Mouse (Mus musculus): ENCODE results near the gene Snrk. TPM values are rescaled to one million over a fixed set of nuclear protein-coding genes. Genes with fewer than 3 reads are reported as not detected.

Snrk gene
- polyA plus RNA-seq, 1 experiment from 2014 or later, result 60.2 TPM

DNA sequence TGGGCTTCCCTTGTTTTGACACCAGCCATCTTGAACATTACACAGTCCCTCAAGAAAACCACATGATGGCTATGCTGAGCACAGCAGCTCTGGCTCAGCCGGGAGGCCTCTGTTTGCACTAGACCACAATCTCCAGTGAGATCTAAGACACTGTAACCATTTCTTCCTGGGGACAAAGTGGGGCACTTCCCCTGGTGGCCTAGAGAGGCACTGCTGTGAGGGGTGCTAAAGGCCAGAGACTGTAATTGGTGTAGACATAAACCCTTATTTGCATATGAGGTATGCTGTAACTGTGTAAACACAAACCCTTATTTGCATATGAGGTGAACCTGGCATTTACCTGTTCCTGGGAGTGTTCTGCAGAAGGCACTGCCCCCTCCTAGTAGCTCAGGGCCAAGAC lies 71.7 kb downstream of the Snrk start:
- 68% methylated on average over 1 of the region's 1 CpGs for WGBS
- no peaks in the 10 kb centered on the region for H3K27me3 ChIP-seq
- no peak overlapping the region for H3K9ac ChIP-seq
- no peaks in the 10 kb centered on the region for H3K9me3 ChIP-seq
- H3K4me2 ChIP-seq, result no peak overlapping the region
- no peaks in the 10 kb centered on the region; the same call in 1 of the 2 replicates for H3K36me3 ChIP-seq
- H3K4me3 ChIP-seq, result no peak overlapping the region
- H3K4me1 ChIP-seq (replicated peaks), result no peaks in the 10 kb centered on the region
- no peak overlapping the region for H3K27ac ChIP-seq (replicated peaks)
- ATAC-seq (ENCODE audit: low read depth), result no peak

DNA sequence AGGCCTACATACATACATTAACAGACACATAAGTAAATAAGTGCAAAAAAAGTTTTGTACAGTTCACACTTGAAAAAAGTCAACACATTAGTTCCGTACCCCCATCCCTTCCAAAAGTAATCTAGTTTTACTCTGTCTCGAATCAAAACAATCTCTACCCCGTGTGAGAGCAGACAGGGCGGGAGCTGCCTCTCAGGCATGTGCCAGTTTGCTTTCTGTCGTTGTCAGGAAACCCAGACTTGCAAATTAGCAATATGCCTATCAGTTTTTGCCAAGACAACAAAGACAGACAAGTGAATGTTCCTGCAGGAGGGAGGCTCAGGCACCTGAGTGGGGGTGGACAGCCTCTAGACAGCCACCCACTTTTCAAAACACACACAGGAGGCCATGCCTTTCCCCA lies 76.3 kb downstream of the Snrk start:
- Histone ChIP-seq H3K9ac (no peak overlapping the region), H3K9me3 (no peaks in the 10 kb centered on the region), H3K36me3 (peaks cover 14% of the 10 kb centered on the region), H3K4me2 (no peak overlapping the region), H3K4me3 (no peak overlapping the region), H3K4me1 (replicated peaks) (peaks cover 16% of the 10 kb centered on the region; the same call in 1 of the 2 replicates), H3K27me3 (no peaks in the 10 kb centered on the region), H3K27ac (replicated peaks) (no peak overlapping the region)
- WGBS, result 82% methylated on average over 5 of the region's 5 CpGs
- no peak for ATAC-seq (ENCODE audit: low read depth)

DNA sequence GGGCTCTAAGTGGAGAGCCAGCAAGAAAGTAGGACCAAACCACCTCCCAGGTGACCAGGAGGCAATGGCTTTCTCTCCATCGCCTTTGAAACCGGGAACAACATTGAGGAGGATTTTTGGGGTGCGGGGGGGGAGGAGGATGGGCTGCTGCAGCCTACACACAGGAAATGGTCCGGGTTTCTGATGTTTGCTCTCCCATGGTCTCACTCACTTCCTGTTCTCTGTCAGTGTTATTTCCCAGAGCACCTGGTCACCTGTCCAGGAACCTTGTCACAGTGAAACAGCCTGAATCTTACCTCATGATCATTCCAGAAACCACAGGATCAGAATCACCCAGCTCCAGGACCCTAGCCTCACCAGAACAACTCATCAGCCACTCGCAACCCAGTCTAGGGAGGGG lies 76.8 kb downstream of the Snrk start:
- peaks cover 20% of the 10 kb centered on the region; the same call in 1 of the 2 replicates for H3K4me1 ChIP-seq (replicated peaks)
- H3K9ac ChIP-seq, result no peak overlapping the region
- no peaks in the 10 kb centered on the region for H3K9me3 ChIP-seq
- H3K36me3 ChIP-seq, result peaks cover 19% of the 10 kb centered on the region
- no peak overlapping the region for H3K4me3 ChIP-seq
- no peak for ATAC-seq (ENCODE audit: low read depth)
- H3K27me3 ChIP-seq, result no peaks in the 10 kb centered on the region
- 81% methylated on average over 5 of the region's 5 CpGs for WGBS
- no peak overlapping the region for H3K4me2 ChIP-seq
- H3K27ac ChIP-seq (replicated peaks), result no peak overlapping the region

DNA sequence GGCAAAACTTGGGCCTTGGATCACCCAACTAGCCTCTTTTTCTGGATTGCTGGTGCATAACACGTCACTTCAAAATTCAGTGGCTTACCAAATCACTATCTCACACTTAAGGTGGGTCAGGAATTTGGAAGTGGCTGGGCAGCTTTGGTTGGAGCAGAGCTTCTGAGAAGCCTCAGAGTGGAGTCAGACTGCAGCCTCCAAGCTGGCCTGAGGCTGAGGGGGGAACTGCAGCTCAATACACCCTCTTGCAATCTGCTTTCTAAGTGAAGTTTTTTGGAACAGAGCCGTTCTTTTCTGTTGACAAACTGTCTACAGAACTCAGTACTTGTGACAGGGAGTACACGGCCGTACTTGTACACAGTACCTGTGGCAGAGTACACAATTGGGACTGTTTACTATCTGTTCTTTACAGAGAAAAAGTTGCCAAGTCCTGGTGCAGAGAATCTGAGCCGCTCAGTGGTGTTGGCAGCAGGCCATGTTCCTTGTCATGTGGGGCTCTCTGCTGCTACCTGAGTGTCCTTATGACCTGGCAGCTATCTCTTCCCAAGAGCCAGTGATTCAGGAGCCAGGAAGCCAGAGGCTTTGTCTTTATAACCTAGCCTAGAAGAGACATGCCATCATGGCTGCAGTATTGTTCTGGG lies 78.1 kb downstream of the Snrk start:
- Histone ChIP-seq H3K27me3 (no peaks in the 10 kb centered on the region), H3K27ac (replicated peaks) (no peak overlapping the region), H3K9me3 (no peaks in the 10 kb centered on the region), H3K4me2 (no peak overlapping the region), H3K4me3 (no peak overlapping the region), H3K4me1 (replicated peaks) (peaks cover 21% of the 10 kb centered on the region; the same call in 1 of the 2 replicates), H3K9ac (no peak overlapping the region), H3K36me3 (peaks cover 25% of the 10 kb centered on the region; the same call in 1 of the 2 replicates)
- ATAC-seq (ENCODE audit: low read depth), result no peak
- WGBS, result 82% methylated on average over 5 of the region's 5 CpGs

DNA sequence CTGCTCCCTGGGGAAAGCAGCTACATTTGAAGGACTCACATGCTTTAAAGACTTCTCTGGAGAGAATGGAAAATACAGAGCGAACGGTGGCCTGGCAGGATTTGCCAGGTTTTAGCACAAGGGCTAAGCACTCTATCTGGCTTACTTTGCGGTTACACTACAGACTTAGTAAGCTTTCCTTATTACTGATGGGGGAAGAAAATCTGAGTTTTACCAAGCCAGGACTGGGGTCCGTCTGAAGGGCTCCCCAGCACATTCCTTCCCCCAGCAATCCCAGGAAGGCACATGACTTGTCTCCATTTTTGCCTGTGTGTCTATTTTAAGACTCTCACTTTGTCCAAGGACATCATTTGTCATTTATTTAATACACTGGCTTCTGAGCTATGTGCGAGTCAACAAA lies 80.0 kb downstream of the Snrk start:
- Histone ChIP-seq H3K9ac (no peak overlapping the region), H3K9me3 (no peaks in the 10 kb centered on the region), H3K27ac (replicated peaks) (no peak overlapping the region), H3K4me3 (no peak overlapping the region), H3K4me1 (replicated peaks) (peaks cover 21% of the 10 kb centered on the region; the same call in 1 of the 2 replicates), H3K27me3 (no peaks in the 10 kb centered on the region), H3K36me3 (peaks cover 36% of the 10 kb centered on the region), H3K4me2 (no peak overlapping the region)
- WGBS, result 82% methylated on average over 5 of the region's 5 CpGs
- ATAC-seq (ENCODE audit: low read depth), result no peak

DNA sequence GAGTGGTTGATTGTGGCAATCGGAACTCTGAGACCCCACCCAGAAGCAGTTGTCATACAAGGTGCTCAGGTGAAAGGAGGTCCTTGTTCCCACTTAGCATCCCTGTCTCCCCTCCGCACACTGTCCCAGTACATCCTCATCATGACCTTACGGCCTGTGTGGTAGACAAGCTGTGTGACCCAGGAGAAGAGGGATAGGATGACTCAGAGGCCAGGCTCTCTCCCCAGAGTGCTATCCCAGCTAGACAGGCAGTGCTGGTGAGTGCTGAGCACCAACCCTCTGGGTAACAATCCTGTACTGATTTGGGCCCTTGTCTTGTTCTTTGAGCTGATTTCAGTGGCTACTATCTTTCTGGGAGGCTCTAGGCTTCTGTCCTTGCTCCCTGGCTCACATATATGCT lies 81.6 kb downstream of the Snrk start:
- no peak overlapping the region for H3K27ac ChIP-seq (replicated peaks)
- H3K36me3 ChIP-seq, result peaks cover 36% of the 10 kb centered on the region
- ATAC-seq (ENCODE audit: low read depth), result no peak
- WGBS, result 63% methylated on average over 3 of the region's 3 CpGs
- no peaks in the 10 kb centered on the region for H3K27me3 ChIP-seq
- no peak overlapping the region for H3K9ac ChIP-seq
- H3K4me3 ChIP-seq, result no peak overlapping the region
- peaks cover 21% of the 10 kb centered on the region; the same call in 1 of the 2 replicates for H3K4me1 ChIP-seq (replicated peaks)
- no peaks in the 10 kb centered on the region for H3K9me3 ChIP-seq
- H3K4me2 ChIP-seq, result no peak overlapping the region

DNA sequence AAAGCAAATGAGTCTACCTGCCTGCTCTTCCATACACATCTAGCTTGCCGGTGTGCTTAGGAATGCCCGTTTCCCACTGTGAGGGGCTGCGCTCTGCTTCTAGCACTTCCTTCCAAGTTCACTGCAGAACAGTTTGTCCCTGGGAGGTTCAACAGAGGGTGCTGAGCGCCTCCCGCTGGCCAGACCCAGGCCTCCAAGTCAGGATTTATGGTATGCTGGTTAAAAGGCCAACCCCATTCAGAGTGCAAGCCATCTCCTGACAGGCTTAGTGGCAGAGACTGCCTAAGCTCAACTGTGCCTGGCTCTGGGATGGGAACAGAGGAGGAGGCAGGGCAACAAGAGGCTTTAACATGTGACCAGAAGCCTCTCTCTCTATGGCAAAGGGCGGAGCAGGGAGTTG lies 82.2 kb downstream of the Snrk start:
- H3K27me3 ChIP-seq, result no peaks in the 10 kb centered on the region
- no peak overlapping the region for H3K4me2 ChIP-seq
- peaks cover 36% of the 10 kb centered on the region for H3K36me3 ChIP-seq
- no peak overlapping the region for H3K4me3 ChIP-seq
- 21% methylated on average over 6 of the region's 6 CpGs for WGBS
- peaks cover 21% of the 10 kb centered on the region; the same call in 1 of the 2 replicates for H3K4me1 ChIP-seq (replicated peaks)
- no peak; the same call in 1 of the 2 replicates for ATAC-seq (ENCODE audit: low read depth)
- no peak overlapping the region for H3K9ac ChIP-seq
- H3K27ac ChIP-seq (replicated peaks), result no peak overlapping the region
- no peaks in the 10 kb centered on the region for H3K9me3 ChIP-seq

DNA sequence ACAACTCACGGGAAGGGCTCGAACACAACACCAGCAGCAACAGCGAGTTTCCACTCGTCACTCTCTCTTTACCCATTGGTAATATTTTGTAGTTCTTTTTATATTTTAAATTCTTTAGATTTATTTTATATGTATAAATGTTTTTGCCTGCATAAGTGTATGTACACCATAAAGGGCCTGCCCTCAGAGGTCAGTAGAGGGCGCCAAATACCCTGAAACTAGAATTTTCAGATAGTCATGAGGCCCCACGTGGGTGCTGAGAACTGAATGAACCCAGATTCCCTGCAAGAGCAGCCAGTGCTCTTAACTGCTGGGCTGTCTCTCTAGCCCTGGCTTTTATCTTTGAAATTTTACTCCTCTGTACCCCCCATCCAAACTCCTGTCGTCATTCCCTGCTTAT lies 87.4 kb downstream of the Snrk start:
- ATAC-seq (ENCODE audit: low read depth), result no peak
- Histone ChIP-seq H3K9me3 (no peaks in the 10 kb centered on the region), H3K9ac (no peak overlapping the region), H3K4me3 (no peak overlapping the region), H3K27ac (replicated peaks) (no peak overlapping the region), H3K4me1 (replicated peaks) (no peaks in the 10 kb centered on the region; the same call in 1 of the 2 replicates), H3K27me3 (no peaks in the 10 kb centered on the region), H3K4me2 (no peak overlapping the region), H3K36me3 (peaks cover 17% of the 10 kb centered on the region)
- WGBS, result 72% methylated on average over 7 of the region's 7 CpGs

DNA sequence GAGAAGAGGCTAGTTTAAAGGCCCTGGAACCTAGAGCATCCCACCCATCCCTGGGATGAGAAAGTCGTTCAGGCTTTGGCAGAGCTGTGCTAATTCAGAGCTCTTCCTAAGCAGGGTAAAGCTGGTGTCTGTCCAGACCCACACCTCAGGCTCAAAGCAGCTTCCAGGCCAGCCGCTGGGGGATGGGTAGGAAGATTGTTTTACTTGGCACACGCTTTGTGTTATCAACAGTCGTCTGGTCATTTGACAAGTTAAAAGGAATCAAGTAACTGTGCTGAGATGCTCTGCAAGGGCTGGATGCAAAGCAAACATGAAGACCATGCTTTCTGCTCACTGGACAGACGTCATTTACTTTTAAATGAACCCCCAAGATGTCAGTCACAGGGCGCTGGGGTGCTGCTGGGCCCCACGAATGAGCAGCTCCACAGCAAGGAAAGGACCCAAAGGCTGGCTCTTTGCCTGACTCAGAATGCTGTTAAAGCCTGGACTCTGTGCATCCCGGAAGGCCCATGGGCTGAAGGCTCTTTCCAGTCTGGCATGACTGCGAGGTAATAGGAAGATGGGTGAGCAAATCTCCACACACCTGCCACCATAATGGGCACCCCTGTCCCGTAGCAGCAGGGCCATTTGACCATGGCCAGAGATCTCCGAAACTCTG lies 88.6 kb downstream of the Snrk start:
- Histone ChIP-seq H3K4me2 (no peak overlapping the region), H3K36me3 (peaks cover 9% of the 10 kb centered on the region), H3K4me3 (no peak overlapping the region), H3K9ac (no peak overlapping the region), H3K9me3 (no peaks in the 10 kb centered on the region), H3K27me3 (no peaks in the 10 kb centered on the region), H3K4me1 (replicated peaks) (no peaks in the 10 kb centered on the region; the same call in 1 of the 2 replicates), H3K27ac (replicated peaks) (no peak overlapping the region)
- 73% methylated on average over 11 of the region's 11 CpGs for WGBS
- ATAC-seq (ENCODE audit: low read depth), result no peak

DNA sequence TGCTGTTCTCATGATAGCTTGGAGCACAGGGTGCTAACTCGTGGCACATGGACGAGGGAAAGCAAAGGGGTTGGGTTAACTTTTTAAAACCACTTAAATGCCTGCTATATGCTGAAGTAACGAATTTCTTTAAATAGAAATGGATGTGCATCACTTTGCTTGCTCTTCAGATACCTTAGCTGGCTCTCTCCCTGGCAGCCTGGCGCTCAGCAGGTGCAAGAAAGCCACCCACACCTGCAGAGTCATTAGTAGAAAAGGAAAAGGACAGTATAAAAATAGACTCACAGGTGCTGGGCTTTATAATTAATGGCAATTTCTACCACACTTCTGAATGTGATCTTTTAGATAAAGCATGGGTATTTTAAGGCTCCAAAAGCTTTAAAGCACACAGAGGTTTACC lies 91.2 kb downstream of the Snrk start:
- Histone ChIP-seq H3K27me3 (no peaks in the 10 kb centered on the region), H3K9ac (no peak overlapping the region), H3K27ac (replicated peaks) (no peak overlapping the region), H3K36me3 (no peaks in the 10 kb centered on the region), H3K4me3 (no peak overlapping the region), H3K4me1 (replicated peaks) (no peaks in the 10 kb centered on the region; the same call in 1 of the 2 replicates), H3K9me3 (no peaks in the 10 kb centered on the region), H3K4me2 (no peak overlapping the region)
- 78% methylated on average over 4 of the region's 4 CpGs for WGBS
- ATAC-seq (ENCODE audit: low read depth), result no peak

DNA sequence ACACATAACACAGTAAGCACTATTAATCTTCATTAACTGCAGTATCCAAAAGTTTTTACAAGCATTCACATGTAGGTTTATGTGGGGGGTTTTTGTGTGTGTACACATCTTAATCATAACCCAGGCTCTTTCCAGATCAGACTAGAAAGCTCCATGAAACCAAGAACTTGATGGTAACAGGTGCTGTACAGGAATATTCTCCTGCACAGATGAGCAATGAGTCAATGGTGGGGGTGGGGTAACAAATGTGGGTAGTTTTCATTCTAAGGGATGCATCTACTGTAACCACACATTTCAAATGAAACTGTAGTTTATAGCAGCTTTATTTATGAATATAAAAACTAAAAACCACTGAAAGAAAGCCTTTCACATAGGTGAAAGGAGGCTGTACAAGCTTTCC lies 98.1 kb downstream of the Snrk start:
- Histone ChIP-seq H3K36me3 (no peaks in the 10 kb centered on the region), H3K27me3 (no peaks in the 10 kb centered on the region), H3K27ac (replicated peaks) (no peak overlapping the region), H3K9me3 (no peaks in the 10 kb centered on the region), H3K9ac (no peak overlapping the region), H3K4me1 (replicated peaks) (no peaks in the 10 kb centered on the region), H3K4me2 (no peak overlapping the region), H3K4me3 (no peak overlapping the region)
- no peak for ATAC-seq (ENCODE audit: low read depth)

DNA sequence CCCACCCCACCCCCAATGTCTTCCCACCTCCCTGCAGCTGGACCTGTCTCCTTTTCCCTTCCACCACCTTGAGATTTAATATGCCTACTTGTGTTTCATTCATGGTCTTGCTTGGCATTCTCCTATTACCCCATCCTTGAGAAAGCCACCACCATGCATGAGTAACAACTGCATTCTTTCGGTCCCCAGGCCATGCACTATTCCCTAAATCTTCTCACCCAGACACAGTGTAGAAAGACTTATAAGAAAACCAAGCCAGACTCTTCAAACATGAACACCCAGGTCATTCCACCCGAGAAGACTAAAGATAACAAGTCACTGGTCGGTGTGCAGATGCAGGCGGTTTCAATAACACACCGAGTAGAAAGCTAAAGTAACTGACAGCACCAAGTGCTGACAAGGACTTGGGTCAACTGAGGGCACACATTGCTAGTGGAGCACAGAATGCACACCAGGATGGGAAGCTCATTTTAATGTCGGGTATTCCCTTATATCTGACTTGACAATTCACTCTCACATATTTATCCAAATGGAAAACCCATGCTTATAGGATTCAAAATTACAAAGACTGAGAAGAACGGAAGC lies 100.0 kb downstream of the Snrk start:
- no peaks in the 10 kb centered on the region for H3K27me3 ChIP-seq
- no peaks in the 10 kb centered on the region for H3K36me3 ChIP-seq
- no peak for ATAC-seq (ENCODE audit: low read depth)
- H3K4me1 ChIP-seq (replicated peaks), result no peaks in the 10 kb centered on the region
- H3K27ac ChIP-seq (replicated peaks), result no peak overlapping the region
- whole genome bisulfite sequencing, result 87% methylated on average over 7 of the region's 7 CpGs
- no peaks in the 10 kb centered on the region for H3K9me3 ChIP-seq
- H3K9ac ChIP-seq, result no peak overlapping the region
- H3K4me3 ChIP-seq, result no peak overlapping the region
- no peak overlapping the region for H3K4me2 ChIP-seq

Measured in neural tube, embryonic 13.5 days (tissue).